Mouse (Mus musculus): ENCODE measurements around the gene Dlgap4. TPM values are rescaled to one million over a fixed set of nuclear protein-coding genes. Genes with fewer than 3 reads are reported as not detected.

The Dlgap4 gene
- polyA plus RNA-seq, 1 experiment from 2014 or later: 119 TPM

DNA sequence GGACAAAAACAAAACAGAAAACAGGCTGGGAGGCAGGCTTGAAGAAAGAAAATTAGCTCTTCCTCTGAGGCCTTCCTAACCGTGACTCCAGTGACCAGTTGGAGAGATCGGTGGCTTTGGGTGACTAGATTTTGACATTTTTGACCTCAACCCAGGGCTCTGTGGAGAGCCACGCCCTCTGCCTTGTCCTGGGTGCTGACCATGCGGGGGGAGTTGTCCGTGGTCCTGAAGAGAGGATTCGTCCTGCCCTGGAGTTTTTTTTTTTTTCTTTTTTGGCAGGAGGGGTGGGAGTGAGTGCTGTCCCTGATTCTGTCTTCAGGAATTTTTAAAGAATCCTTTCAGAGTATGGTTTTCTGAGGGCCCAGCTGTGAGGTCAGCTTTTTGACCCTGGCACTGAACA is 63.4 kb downstream of the Dlgap4 start:
- Histone ChIP-seq H3K9ac (replicated peaks; ENCODE audit: low read length) (no peak overlapping the region), H3K4me3 (ENCODE audit: low read depth, low read length) (no peak overlapping the region), H3K9me3 (replicated peaks; ENCODE audit: control insufficient read depth, low read length) (no peaks in the 10 kb centered on the region), H3K27ac (replicated peaks; ENCODE audit: low read depth, low read length) (no peak overlapping the region), H3K27me3 (ENCODE audit: control insufficient read depth, insufficient read depth, low read length) (no peaks in the 10 kb centered on the region), H3K4me1 (ENCODE audit: control insufficient read depth, insufficient read depth, low read length) (no peaks in the 10 kb centered on the region), H3K4me2 (ENCODE audit: low read depth, low read length) (no peak overlapping the region), H3K36me3 (replicated peaks; ENCODE audit: control insufficient read depth, insufficient read depth, low read depth, low read length) (no peaks in the 10 kb centered on the region)
- DNase-seq (ENCODE audit: low spot score) (peak; percentile 56), ATAC-seq (replicated peaks; ENCODE audit: insufficient number of reproducible peaks, low FRiP score, low TSS enrichment, low read depth) (no peak)
- WGBS: 5% methylated on average over 6 of the region's 6 CpGs

GRCm38 (mm10) chr2:156678112-156678511 is 64.6 kb downstream of the Dlgap4 start:
- ATAC-seq (replicated peaks; ENCODE audit: insufficient number of reproducible peaks, low FRiP score, low TSS enrichment, low read depth): no peak
- WGBS: 80% methylated on average over 4 of the region's 4 CpGs
- Histone ChIP-seq H3K4me1 (ENCODE audit: control insufficient read depth, insufficient read depth, low read length) (no peaks in the 10 kb centered on the region), H3K27ac (replicated peaks; ENCODE audit: low read depth, low read length) (no peak overlapping the region), H3K4me3 (ENCODE audit: low read depth, low read length) (no peak overlapping the region), H3K9me3 (replicated peaks; ENCODE audit: control insufficient read depth, low read length) (no peaks in the 10 kb centered on the region), H3K9ac (replicated peaks; ENCODE audit: low read length) (no peak overlapping the region), H3K27me3 (ENCODE audit: control insufficient read depth, insufficient read depth, low read length) (no peaks in the 10 kb centered on the region), H3K36me3 (replicated peaks; ENCODE audit: control insufficient read depth, insufficient read depth, low read depth, low read length) (no peaks in the 10 kb centered on the region), H3K4me2 (ENCODE audit: low read depth, low read length) (no peak overlapping the region)
- DNase-seq (ENCODE audit: low spot score): no peak

DNA sequence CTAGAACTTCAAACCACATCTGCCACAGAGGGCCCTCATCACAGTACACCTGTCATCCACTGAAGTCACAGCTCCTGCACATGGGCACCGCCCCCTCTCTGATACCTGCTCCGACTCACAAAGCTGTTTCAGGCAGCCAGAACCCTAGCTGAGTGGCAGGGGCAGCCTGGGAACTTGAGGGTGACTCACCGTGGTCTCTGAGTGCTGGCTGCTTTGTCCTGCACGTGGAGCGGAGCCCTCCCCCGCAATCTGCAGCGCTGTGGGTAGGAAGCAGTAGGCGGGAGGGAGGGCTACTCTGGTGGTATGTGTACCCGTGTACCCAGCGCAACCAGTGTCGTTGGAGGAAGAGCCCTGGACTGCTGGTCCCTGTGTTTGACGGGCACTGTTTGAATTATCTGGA is 69.5 kb downstream of the Dlgap4 start:
- ATAC-seq (replicated peaks; ENCODE audit: insufficient number of reproducible peaks, low FRiP score, low TSS enrichment, low read depth) (peak; percentile 52; the same call in 1 of the 2 replicates), DNase-seq (ENCODE audit: low spot score) (no peak)
- Histone ChIP-seq H3K4me3 (ENCODE audit: low read depth, low read length) (no peak overlapping the region), H3K4me1 (ENCODE audit: control insufficient read depth, insufficient read depth, low read length) (no peaks in the 10 kb centered on the region), H3K27ac (replicated peaks; ENCODE audit: low read depth, low read length) (no peak overlapping the region), H3K9ac (replicated peaks; ENCODE audit: low read length) (no peak overlapping the region), H3K27me3 (ENCODE audit: control insufficient read depth, insufficient read depth, low read length) (no peaks in the 10 kb centered on the region), H3K9me3 (replicated peaks; ENCODE audit: control insufficient read depth, low read length) (no peaks in the 10 kb centered on the region), H3K36me3 (replicated peaks; ENCODE audit: control insufficient read depth, insufficient read depth, low read depth, low read length) (no peaks in the 10 kb centered on the region), H3K4me2 (ENCODE audit: low read depth, low read length) (no peak overlapping the region)
- WGBS: 67% methylated on average over 12 of the region's 12 CpGs

DNA sequence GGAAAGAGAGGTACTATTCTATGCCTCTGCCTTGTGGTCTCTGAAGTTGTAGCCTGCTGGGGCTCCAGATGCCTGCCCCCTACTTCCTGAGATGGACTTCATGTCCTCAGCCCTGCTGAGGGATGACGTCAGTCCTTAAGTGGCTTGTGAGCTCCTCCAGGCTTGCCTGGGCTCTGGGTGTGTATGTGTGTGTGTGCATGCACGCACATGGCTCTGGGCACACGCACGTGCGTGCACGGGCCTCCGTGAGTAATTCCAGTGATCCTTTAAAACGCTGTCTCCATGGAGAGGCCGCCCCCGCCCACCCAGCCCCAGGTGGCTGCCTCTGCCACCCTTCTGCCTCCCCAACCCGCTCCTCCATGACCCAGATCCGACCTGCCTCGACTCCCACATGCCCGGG is 72.5 kb downstream of the Dlgap4 start:
- WGBS: 81% methylated on average over 14 of the region's 14 CpGs
- no peaks in the 10 kb centered on the region for H3K27me3 ChIP-seq (ENCODE audit: control insufficient read depth, insufficient read depth, low read length)
- no peaks in the 10 kb centered on the region for H3K4me1 ChIP-seq (ENCODE audit: control insufficient read depth, insufficient read depth, low read length)
- H3K9me3 ChIP-seq (replicated peaks; ENCODE audit: control insufficient read depth, low read length): no peaks in the 10 kb centered on the region
- ATAC-seq (replicated peaks; ENCODE audit: insufficient number of reproducible peaks, low FRiP score, low TSS enrichment, low read depth) (no peak), DNase-seq (ENCODE audit: low spot score) (no peak)
- no peak overlapping the region for H3K4me2 ChIP-seq (ENCODE audit: low read depth, low read length)
- no peak overlapping the region for H3K4me3 ChIP-seq (ENCODE audit: low read depth, low read length)
- no peak overlapping the region for H3K27ac ChIP-seq (replicated peaks; ENCODE audit: low read depth, low read length)
- H3K36me3 ChIP-seq (replicated peaks; ENCODE audit: control insufficient read depth, insufficient read depth, low read depth, low read length): no peaks in the 10 kb centered on the region
- no peak overlapping the region for H3K9ac ChIP-seq (replicated peaks; ENCODE audit: low read length)

DNA sequence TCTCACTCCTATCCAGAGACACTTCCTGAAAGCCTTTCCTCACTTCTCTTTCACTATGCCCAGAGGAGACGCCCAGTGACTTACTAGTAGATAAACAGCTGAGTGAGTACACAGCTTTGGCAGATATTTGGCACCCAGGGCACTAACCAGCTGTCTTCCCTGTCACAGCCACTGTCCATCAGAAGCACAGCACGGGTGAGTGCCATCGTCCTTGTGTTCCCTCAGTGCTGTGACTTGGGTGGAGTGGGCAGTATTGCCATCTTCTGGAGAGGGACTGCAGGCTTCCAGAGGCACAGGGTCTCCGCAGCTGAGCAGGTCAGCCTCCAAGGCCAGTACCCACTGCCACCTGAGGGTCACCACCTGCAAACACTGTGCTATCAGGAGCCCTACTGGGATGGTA is 73.2 kb downstream of the Dlgap4 start:
- Histone ChIP-seq H3K9me3 (replicated peaks; ENCODE audit: control insufficient read depth, low read length) (no peaks in the 10 kb centered on the region), H3K4me1 (ENCODE audit: control insufficient read depth, insufficient read depth, low read length) (no peaks in the 10 kb centered on the region), H3K27ac (replicated peaks; ENCODE audit: low read depth, low read length) (no peak overlapping the region), H3K36me3 (replicated peaks; ENCODE audit: control insufficient read depth, insufficient read depth, low read depth, low read length) (no peaks in the 10 kb centered on the region), H3K9ac (replicated peaks; ENCODE audit: low read length) (no peak overlapping the region), H3K4me3 (ENCODE audit: low read depth, low read length) (no peak overlapping the region), H3K4me2 (ENCODE audit: low read depth, low read length) (no peak overlapping the region), H3K27me3 (ENCODE audit: control insufficient read depth, insufficient read depth, low read length) (no peaks in the 10 kb centered on the region)
- 88% methylated on average over 4 of the region's 4 CpGs for WGBS
- no peak for ATAC-seq (replicated peaks; ENCODE audit: insufficient number of reproducible peaks, low FRiP score, low TSS enrichment, low read depth)
- no peak for DNase-seq (ENCODE audit: low spot score)

DNA sequence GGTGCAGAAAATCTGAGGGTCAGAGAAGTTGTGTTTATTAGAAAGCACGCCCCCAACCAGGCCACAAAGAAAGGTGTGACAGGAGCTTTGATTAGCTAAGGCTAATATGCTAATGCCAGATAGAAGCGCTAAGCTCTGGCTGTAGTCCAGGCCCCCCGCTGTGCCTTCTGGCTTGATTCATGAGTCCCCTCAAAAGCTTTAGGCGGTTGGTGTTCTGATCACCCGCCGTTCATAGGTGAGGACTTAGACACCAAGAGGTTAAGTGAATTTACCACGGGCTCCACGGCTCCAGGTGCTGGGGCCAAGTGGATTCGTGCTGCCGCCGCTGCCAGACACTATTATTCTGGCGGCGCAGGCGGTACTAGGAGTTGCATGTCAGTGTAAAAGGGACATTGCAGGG is 75.1 kb downstream of the Dlgap4 start:
- 5% methylated on average over 14 of the region's 14 CpGs for WGBS
- ATAC-seq (replicated peaks; ENCODE audit: insufficient number of reproducible peaks, low FRiP score, low TSS enrichment, low read depth) (no peak), DNase-seq (ENCODE audit: low spot score) (no peak)
- Histone ChIP-seq H3K27ac (replicated peaks; ENCODE audit: low read depth, low read length) (no peak overlapping the region), H3K36me3 (replicated peaks; ENCODE audit: control insufficient read depth, insufficient read depth, low read depth, low read length) (no peaks in the 10 kb centered on the region), H3K9me3 (replicated peaks; ENCODE audit: control insufficient read depth, low read length) (no peaks in the 10 kb centered on the region), H3K4me3 (ENCODE audit: low read depth, low read length) (no peak overlapping the region), H3K27me3 (ENCODE audit: control insufficient read depth, insufficient read depth, low read length) (no peaks in the 10 kb centered on the region), H3K4me1 (ENCODE audit: control insufficient read depth, insufficient read depth, low read length) (no peaks in the 10 kb centered on the region), H3K9ac (replicated peaks; ENCODE audit: low read length) (0 out of 2 replicates have a peak overlapping the region, but pooled peaks have one; percentile 4), H3K4me2 (ENCODE audit: low read depth, low read length) (no peak overlapping the region)

- ATAC-seq (replicated peaks; ENCODE audit: insufficient number of reproducible peaks, low FRiP score, low TSS enrichment, low read depth) (no peak), DNase-seq (ENCODE audit: low spot score) (no peak)
- Histone ChIP-seq H3K27me3 (ENCODE audit: control insufficient read depth, insufficient read depth, low read length) (no peaks in the 10 kb centered on the region), H3K36me3 (replicated peaks; ENCODE audit: control insufficient read depth, insufficient read depth, low read depth, low read length) (no peaks in the 10 kb centered on the region), H3K4me3 (ENCODE audit: low read depth, low read length) (no peak overlapping the region), H3K9ac (replicated peaks; ENCODE audit: low read length) (no peak overlapping the region), H3K9me3 (replicated peaks; ENCODE audit: control insufficient read depth, low read length) (no peaks in the 10 kb centered on the region), H3K4me1 (ENCODE audit: control insufficient read depth, insufficient read depth, low read length) (no peaks in the 10 kb centered on the region), H3K4me2 (ENCODE audit: low read depth, low read length) (no peak overlapping the region), H3K27ac (replicated peaks; ENCODE audit: low read depth, low read length) (no peak overlapping the region)
- WGBS: 28% methylated on average over 2 of the region's 2 CpGs
Measured at GRCm38 (mm10) chr2:156690833-156691232, 77.3 kb downstream of the Dlgap4 start.

- no peak overlapping the region for H3K4me3 ChIP-seq (ENCODE audit: low read depth, low read length)
- DNase-seq (ENCODE audit: low spot score) (no peak), ATAC-seq (replicated peaks; ENCODE audit: insufficient number of reproducible peaks, low FRiP score, low TSS enrichment, low read depth) (no peak)
- H3K27ac ChIP-seq (replicated peaks; ENCODE audit: low read depth, low read length): no peak overlapping the region
- no peak overlapping the region for H3K4me2 ChIP-seq (ENCODE audit: low read depth, low read length)
- 58% methylated on average over 9 of the region's 9 CpGs for WGBS
- H3K36me3 ChIP-seq (replicated peaks; ENCODE audit: control insufficient read depth, insufficient read depth, low read depth, low read length): no peaks in the 10 kb centered on the region
- H3K9ac ChIP-seq (replicated peaks; ENCODE audit: low read length): no peak overlapping the region
- no peaks in the 10 kb centered on the region for H3K27me3 ChIP-seq (ENCODE audit: control insufficient read depth, insufficient read depth, low read length)
- H3K4me1 ChIP-seq (ENCODE audit: control insufficient read depth, insufficient read depth, low read length): no peaks in the 10 kb centered on the region
- no peaks in the 10 kb centered on the region for H3K9me3 ChIP-seq (replicated peaks; ENCODE audit: control insufficient read depth, low read length)
Measured at GRCm38 (mm10) chr2:156691746-156692145, 78.2 kb downstream of the Dlgap4 start.
